Mouse (Mus musculus) liver, adult 2 months (tissue): Measurements from ENCODE around the gene Mob3c.

ENCODE experiments used
- CTCF ChIP-seq: fragments of 200-500 bp; IDR thresholded peaks from 2 replicates; pipeline ENCODE4 v1.5.1; 2011; ENCODE audit warnings: low read depth, low read length, control low read depth
- POLR2A ChIP-seq: fragments of 200-500 bp; IDR thresholded peaks from 2 replicates; pipeline ENCODE4 v1.6.1; 2011; ENCODE audit warnings: low read length, control low read depth; ENCODE audit not compliant: insufficient read depth; ENCODE audit errors: extremely low read depth

GRCm38 (mm10) chr4:115782026-115782805 lies 45.7 kb upstream of the Mob3c start:
- TF ChIP-seq CTCF = no peak
- no peak for TF ChIP-seq POLR2A
